Mouse (Mus musculus) kidney, postnatal 4 days (tissue): ENCODE data around the gene Emsy.

ENCODE experiments used
- DNase-seq, 2 experiments: peaks; one replicate each; pipeline ENCODE4 v3.0.0; 2021; ENCODE audit warnings: mixed read lengths in 2 of 2

Gene Emsy

DNA sequence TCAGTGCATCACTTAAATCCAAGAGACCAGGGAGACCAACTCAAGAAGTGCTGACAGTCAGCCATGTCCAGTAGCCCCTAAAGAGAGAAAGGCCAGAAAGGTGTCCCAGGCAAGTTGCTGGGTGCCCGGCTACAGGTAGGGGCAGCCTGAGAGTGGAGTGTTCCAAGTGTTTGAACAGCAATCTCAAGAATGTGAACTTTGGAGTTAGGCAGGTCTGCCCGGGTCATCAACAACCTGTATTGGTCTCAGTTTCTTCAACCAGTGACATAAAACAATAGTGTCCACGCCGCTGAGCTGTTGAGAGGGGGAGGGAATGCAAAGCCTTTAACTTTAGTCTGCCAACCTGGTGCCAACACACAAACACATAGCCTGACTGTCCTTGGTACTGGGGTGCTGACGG is 115.0 kb downstream of the Emsy start:
- DNase-seq = no peak

DNA sequence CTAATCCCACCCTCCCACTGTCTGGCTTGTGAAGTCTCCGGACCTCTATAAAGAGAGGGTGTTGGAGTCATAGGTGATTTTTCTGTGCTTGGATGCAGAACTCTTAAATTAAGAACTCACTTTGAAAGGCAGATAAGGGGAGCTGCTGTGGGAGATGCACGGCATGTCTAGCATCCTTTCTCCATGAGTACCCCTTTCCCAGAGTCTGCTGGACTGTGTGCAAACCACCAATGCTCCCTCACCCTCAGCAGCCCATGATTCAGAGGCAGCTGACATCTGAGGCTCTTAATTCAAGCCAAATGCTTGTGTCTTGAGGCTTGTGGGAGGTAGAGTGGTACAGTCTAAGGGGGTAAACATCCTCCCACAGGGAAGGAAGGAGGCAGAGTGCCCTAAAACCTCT is 115.7 kb downstream of the Emsy start:
- no peak for DNase-seq

DNA sequence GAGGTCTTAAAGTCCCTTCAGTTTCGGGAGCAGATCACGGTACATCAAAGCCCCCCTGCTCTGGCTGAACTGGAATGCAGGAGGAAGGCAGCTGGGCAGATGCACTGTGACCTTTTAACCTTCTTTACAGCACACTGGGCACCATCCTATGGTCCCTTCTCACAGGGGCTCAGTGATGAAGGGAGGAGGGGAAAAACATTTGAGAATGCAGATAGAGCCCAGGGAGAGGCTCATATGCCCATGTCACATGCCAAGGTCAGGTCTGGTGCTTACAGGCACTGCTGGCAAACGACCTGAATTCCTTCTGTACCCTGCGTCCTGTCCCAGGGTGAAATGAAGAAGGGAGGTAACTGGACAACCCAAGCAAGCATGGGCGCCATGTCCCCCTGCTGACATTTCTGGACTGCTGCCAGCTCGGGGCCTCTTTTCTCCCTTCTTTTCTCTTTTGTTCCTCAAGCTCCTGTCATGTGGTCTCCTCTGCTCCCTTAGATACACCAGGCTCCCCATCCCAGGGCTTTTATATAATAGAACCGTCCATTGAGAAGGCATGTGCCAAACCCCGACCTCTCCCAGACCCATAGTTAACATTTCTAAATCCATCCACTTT is 118.5 kb downstream of the Emsy start:
- peak in 1 of 2 experiments; percentile 13 for DNase-seq

DNA sequence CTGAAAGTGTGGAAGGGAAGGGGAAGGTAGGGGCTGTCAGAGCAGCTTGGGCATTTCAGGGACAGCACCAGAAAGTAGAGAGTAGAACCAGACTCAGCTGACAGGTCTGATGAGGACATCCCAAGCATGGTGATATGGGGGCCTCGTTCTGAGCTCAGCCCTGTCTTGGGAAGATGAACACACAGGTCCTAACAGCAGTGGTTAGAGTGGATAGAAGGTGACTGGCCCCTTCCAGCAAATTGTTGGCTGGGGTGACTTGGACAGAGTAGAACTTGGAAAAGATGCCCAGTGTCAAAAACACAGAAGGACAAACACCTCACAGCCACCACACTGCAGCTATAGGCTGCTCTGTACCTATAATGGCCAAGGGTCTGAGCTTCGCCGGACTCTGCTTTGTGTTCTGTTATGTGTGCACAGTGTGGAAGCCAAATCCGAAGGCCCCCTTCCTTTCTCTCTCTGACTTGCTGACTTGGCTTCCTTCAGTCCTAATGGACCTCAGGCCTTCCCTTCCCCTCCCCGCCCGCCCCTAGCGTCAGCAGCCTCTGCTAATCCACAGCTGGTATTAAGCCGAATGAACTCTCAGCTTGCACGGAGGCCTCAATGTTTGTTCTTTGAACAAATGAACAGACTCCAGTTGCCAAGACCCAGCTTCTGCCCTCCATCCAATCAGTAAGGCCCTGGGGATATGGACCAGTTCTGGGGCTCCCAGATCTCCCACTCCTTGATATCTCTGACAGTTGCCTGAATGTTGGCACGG is 119.2 kb downstream of the Emsy start:
- peak in 1 of 2 experiments; percentile 38 for DNase-seq
